Mouse (Mus musculus) heart, postnatal 0 days (tissue): ENCODE measurements around the gene Slc7a5.

Source experiments
- CTCF ChIP-seq: IDR thresholded peaks from 2 replicates; pipeline ENCODE4 v1.5.1; 2016; ENCODE audit warnings: antibody characterized with exemption, control low read depth, low read depth
- EP300 ChIP-seq: IDR thresholded peaks from 2 replicates; pipeline ENCODE4 v1.6.1; 2016; ENCODE audit warnings: antibody characterized with exemption, low read depth

- TF ChIP-seq CTCF (no peak), EP300 (peak; percentile 66; the same call in 1 of the 2 replicates)
Observed at GRCm38 (mm10) chr8:121947753-121948141, 40.3 kb upstream of the Slc7a5 start.
